Mouse (Mus musculus): ENCODE measurements around the gene Cdk19.
"Not testable (repeated sequence)": the region's sequence is repeated elsewhere in the genome, so short reads cannot be mapped to it uniquely, and the experiment has no call there.

Gene Cdk19

DNA sequence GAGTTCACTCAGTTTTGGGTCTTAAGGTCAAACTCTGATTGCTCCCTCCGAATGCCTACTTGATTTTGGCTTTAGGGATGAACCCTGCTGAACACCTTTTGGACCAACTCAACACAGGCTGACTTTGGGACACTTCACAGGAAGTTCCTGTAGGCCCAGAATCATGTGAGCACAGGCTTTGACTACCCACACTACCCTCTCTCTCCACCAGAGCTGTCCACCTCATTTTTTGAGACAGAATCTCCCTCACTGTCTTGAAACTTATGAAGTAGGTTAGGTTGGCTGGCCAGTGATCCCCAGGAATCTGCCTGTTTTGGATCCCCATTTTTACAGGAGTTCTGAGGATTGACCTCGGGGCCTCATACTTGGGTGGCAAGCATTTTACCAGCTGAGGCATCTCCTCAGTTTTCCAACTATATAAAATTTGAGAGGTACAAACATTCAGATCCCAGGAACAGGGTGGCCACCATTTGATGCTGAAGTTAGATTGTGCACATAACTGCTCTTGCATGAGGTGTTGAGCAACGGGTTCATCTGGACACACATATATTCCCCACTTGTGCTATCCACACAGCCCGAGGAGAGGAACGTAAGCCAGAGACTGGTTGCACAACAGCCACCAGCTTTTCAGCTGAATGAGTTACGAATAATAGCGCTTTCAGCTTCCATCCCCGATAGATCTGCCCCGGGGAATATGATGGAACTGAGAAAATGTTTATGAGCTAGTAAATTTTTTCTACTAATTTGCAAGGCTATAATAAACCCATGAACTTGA is 184.9 kb downstream of the Cdk19 start:
- DNase-seq (ENCODE audit: low spot score) = no peak

- peak; percentile 77 for DNase-seq (ENCODE audit: low spot score)
Observed at GRCm38 (mm10) chr10:40524991-40525390, 185.6 kb downstream of the Cdk19 start.

- DNase-seq (ENCODE audit: low spot score) = no peak
Observed at GRCm38 (mm10) chr10:40525616-40526155, 186.3 kb downstream of the Cdk19 start.

DNA sequence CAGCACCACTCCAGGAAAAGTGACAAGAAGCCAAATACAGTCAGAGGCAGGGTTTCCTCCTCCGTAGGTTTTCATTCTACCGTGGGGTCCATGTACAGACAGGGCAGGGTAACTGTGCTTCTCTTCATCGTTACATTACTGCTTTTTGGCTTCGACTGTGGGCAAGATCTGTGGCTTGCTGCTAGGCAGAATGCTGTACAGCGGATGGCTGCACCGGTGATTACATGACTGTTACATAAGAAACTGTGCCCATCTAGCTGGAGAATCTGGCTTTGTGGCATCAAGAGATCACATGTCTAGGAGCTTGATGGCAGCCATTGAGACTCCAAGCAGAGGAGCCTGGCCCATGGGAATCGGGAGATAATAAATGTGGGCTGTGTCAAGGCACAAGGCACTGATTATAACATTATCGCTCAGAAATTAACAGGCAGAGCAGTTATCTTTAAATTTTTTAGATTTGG is 187.0 kb downstream of the Cdk19 start:
- no peak for DNase-seq (ENCODE audit: low spot score)

DNA sequence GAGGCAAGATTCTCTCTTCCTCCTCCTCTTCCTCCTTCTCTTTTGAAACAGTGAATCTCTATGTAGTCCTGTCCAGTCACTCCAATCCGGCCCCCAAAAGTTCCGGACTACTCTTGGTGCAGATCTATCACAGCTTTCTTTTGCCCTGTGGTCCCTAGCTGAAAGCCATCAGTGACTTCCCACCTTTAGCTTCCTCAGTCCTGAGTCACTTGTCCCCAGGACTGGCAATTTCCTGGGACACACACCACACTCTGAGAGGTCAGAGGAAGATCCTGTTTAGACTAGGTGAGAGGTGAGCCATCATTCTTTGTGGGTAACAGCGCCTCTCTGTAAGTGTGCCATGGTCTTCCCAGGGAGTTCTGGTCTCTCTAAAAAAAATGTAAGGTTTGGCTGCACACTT is 187.6 kb downstream of the Cdk19 start:
- DNase-seq (ENCODE audit: low spot score) = no peak

- DNase-seq (ENCODE audit: low spot score) = peak; percentile 42
Observed at GRCm38 (mm10) chr10:40527573-40527972, 188.2 kb downstream of the Cdk19 start.

GRCm38 (mm10) chr10:40528668-40529067 is 189.3 kb downstream of the Cdk19 start:
- no peak for DNase-seq (ENCODE audit: low spot score)

- peak; percentile 70 for DNase-seq (ENCODE audit: low spot score)
Observed at GRCm38 (mm10) chr10:40529617-40530016, 190.3 kb downstream of the Cdk19 start.

DNA sequence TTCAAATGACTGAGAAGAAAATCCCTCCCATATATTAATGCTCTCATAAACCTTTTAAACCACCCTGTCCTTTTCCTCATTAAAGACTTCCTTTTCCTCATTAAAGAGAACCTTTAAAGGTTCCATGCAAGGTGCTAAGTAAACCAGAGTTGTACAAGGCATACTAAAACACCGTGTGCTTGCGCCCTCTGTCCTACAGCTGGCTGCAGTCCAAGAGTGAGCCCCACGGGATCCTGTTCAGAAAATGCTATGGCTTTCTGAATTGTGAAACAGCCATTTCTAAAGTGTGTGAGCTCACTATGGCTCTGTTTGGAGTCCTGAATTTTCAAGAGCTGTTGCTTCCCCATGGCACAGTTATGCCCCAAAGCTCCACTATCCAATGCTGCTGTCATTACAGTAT is 191.3 kb downstream of the Cdk19 start:
- no peak for DNase-seq (ENCODE audit: low spot score)

DNA sequence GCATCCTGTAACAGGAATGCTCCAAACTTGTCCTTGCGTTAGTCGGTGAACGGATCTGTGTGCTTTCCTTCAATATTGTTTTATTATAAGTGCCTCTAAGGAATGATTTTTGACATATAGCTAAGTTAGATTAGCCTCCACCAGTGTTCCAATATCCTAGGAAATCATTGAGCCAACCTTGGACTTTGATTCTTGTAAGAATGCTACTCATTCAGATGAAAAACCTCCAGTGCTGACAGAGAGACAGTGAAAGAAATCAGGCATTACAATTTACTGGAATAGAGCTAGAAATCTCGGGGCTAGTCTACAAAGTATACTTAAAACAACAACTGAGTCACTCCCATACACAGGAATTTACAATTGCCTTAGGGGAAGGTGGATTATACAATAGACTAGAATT is 193.2 kb downstream of the Cdk19 start:
- DNase-seq (ENCODE audit: low spot score) = not testable (repeated sequence)

All from lung, postnatal 25 days (tissue).